ENCODE assay signal across 12 mouse cellular contexts in genomic region chr2:128241280-128241665, GRCm38 (mm10).
DNase-seq lines count a peak whose midpoint lies in the region; ATAC-seq lines count a peak whose summit lies in the region.
"Had no signal": no experiment of that assay in that cellular context is flagged by ENCODE, and none has a peak within 500 bp of the region (broad histone marks: within the 10 kb centered on the region; RNA-seq: fewer than 3 reads in every experiment).

No protein-coding gene starts in this region.

- no peak overlapping the region for H3K9ac ChIP-seq in kidney, embryonic 14.5 days (ENCODE audit: low read depth, low read length)
- H3K9ac ChIP-seq: heart, embryonic 13.5 days had no signal

- no peaks in the 10 kb centered on the region for H3K36me3 ChIP-seq in kidney, embryonic 14.5 days (ENCODE audit: control insufficient read depth, insufficient read depth, low read length)
- H3K36me3 ChIP-seq: G1E; heart, embryonic 13.5 days had no signal

- no peak overlapping the region for H3K4me2 ChIP-seq in kidney, embryonic 14.5 days (replicated peaks; ENCODE audit: low read depth, low read length)
- H3K4me2 ChIP-seq: heart, embryonic 13.5 days had no signal

- WGBS in kidney, embryonic 14.5 days: 22% methylated on average over 3 of the region's 3 CpGs

- H3K4me1 ChIP-seq in kidney, embryonic 14.5 days (ENCODE audit: control insufficient read depth, insufficient read depth, low read length): peaks cover 11% of the 10 kb centered on the region

- H3K27me3 ChIP-seq in kidney, embryonic 14.5 days (ENCODE audit: control insufficient read depth, insufficient read depth, low read length): no peaks in the 10 kb centered on the region
- H3K27me3 ChIP-seq: heart, embryonic 13.5 days had no signal

- no peak for DNase-seq in kidney, adult 8-10 months
- DNase-seq in ES-CJ7 (ENCODE audit: low read depth, low spot score): peak; percentile 89
- peak; percentile 46 for DNase-seq in embryo, embryonic 11 days
- DNase-seq in retina, postnatal 1 day: peak; percentile 84
- no peak for DNase-seq in frontal cortex, postnatal 36 days (ENCODE audit: low spot score in 2 of 2)
- DNase-seq in natural killer cell, adult 2 months (ENCODE audit: low spot score in 2 of 2): no peak
- DNase-seq: cerebellum, adult 11 months; spleen, adult 18-20 months had no signal

- no peak overlapping the region for H3K4me3 ChIP-seq in kidney, embryonic 14.5 days (ENCODE audit: low read length)
- H3K4me3 ChIP-seq: heart, embryonic 13.5 days; megakaryocyte, embryonic 14.5 days had no signal

- ATAC-seq in kidney, embryonic 14.5 days (ENCODE audit: low FRiP score, low TSS enrichment): no peak

- no peaks in the 10 kb centered on the region for H3K9me3 ChIP-seq in kidney, embryonic 14.5 days (ENCODE audit: control insufficient read depth, low read length)
- H3K9me3 ChIP-seq: G1E; heart, embryonic 13.5 days; megakaryocyte, embryonic 14.5 days had no signal

- peak overlapping the region; percentile 4; the same call in 1 of the 2 replicates for H3K27ac ChIP-seq in kidney, embryonic 14.5 days (ENCODE audit: low read depth, low read length)
- H3K27ac ChIP-seq: heart, embryonic 13.5 days had no signal

Comparison
In these comparisons a context has a peak if more than half of its experiments do, and no peak if none do; other contexts are left out.
1. DNase-seq: peak in ES-CJ7 (single experiment), embryo, embryonic 11 days (single experiment) and retina, postnatal 1 day (single experiment); none in kidney, adult 8-10 months (0 of 2), frontal cortex, postnatal 36 days (0 of 2) and natural killer cell, adult 2 months (0 of 2).